Mouse (Mus musculus) cerebellum, adult 2 months (tissue): ENCODE measurements around the gene Gm2007. TPM values are rescaled to one million over a fixed set of nuclear protein-coding genes. Genes with fewer than 3 reads are reported as not detected.
"Not testable (repeated sequence)": the region's sequence is repeated elsewhere in the genome, so short reads cannot be mapped to it uniquely, and the experiment has no call there.

Experiments used
- DNase-seq, 2 experiments: peaks; one replicate each; pipeline ENCODE4 v3.0.0; 2021
- H3K27ac ChIP-seq: fragments of 200-500 bp; 2 replicates; pipeline ENCODE4 v1.5.1; 2012; ENCODE audit warnings: low read length, control low read depth, inconsistent platforms; ENCODE audit not compliant: insufficient read depth
- H3K27me3 ChIP-seq: fragments of 200-500 bp; 2 replicates; pipeline ENCODE4 v1.6.1; 2012; ENCODE audit warnings: inconsistent platforms, mild to moderate bottlenecking, low read length, moderate library complexity; ENCODE audit not compliant: control insufficient read depth, insufficient read depth
- H3K4me1 ChIP-seq: fragments of 200-500 bp; 2 replicates; pipeline ENCODE4 v1.6.1; 2011; ENCODE audit warnings: low read length; ENCODE audit not compliant: control insufficient read depth, insufficient read depth
- H3K4me3 ChIP-seq: fragments of 200-500 bp; replicated peaks from 2 replicates; pipeline ENCODE3; 2011; ENCODE audit warnings: mild to moderate bottlenecking, low read depth, low read length, control low read depth; ENCODE audit not compliant: insufficient read depth
- WGBS: fragments of 180-500 bp; shearing (Covaris S2); methylation state at CpG from one replicate; pipeline ENCODE4 v1.1.7; 2018; 5-methylcytosine and 5-hydroxymethylcytosine counted together
- polyA plus RNA-seq: library from polyadenylated mRNA; depleted of rRNA; stranded (reverse); fragments of >200 nt; gene quantifications from 2 replicates; pipeline ENCODE4 v1.2.3, GENCODE M21; 2012; rRNA removed

Gene Gm2007
- not detected in 2 replicates for polyA plus RNA-seq

DNA sequence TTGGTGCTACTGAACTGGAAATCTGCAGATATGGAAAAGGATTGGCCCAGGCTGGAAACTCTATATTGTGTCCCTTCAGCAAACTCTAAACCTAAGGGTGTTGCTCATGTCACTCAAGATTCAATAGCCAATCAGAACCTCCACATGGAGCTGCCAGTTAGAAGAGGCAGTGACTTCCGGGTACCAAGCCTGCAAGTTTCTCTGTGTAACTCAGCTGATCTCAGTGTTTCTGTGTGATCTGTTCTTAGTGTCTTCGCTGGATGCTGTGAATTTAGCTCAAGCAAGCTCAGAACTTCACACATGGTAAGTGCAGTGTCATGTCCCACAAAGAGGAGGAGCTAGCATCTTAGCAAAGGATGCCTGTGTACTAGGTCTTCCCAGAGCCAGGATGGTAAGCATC lies at the start of gene Gm2007:
Gm2007 (plus strand) TSS at position 301 of the 400 bp plus-strand sequence.
- not testable (repeated sequence) for H3K27me3 ChIP-seq, H3K27ac ChIP-seq, DNase-seq, H3K4me1 ChIP-seq, H3K4me3 ChIP-seq
- no CpG with 5 or more reads among the region's 2 CpGs for WGBS

DNA sequence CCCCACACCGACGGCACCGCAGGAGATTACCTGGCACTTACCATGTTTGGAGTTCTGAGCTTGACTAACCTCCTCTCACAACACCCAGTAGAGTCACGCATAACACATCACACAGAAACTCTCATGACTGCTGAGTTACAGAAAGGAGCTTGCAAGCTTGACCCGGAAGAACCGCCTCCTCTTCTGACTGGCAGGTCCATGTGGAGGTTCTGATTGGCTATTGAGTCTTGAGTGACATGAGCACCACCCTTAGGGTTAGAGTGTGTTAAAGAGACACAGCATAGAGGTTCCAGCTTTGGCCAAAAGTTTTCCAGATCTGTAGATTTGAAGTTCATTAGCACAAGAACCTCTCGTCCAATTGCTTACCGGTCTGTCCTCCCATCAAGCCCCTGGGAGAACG lies 37.8 kb upstream of the Gm2007 start, which contains the start of gene Zfp969:
Zfp969 (minus strand) TSS at position 101 of the 400 bp plus-strand sequence.
- not testable (repeated sequence) for DNase-seq, H3K4me1 ChIP-seq, H3K4me3 ChIP-seq, H3K27ac ChIP-seq, H3K27me3 ChIP-seq
- no CpG with 5 or more reads among the region's 9 CpGs for WGBS

DNA sequence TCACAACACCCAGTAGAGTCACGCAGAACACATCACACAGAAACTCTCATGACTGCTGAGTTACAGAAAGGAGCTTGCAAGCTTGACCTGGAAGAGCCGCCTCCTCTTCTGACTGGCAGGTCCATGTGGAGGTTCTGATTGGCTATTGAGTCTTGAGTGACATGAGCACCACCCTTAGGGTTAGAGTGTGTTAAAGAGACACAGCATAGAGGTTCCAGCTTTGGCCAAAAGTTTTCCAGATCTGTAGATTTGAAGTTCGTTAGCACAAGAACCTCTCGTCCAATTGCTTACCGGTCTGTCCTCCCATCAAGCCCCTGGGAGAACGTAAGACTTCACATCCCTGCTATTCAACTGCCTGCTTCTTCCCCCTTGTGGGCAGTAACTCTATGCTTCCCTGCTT lies 59.7 kb downstream of the Gm2007 start, which contains the start of gene Gm14288:
Gm14288 (minus strand) TSS at position 101 of the 400 bp plus-strand sequence.
- not testable (repeated sequence) for H3K4me3 ChIP-seq, H3K27me3 ChIP-seq, DNase-seq, H3K27ac ChIP-seq, H3K4me1 ChIP-seq
- WGBS = no CpG with 5 or more reads among the region's 6 CpGs

Other genes with a start within 250 kb of the Gm2007 start
- gene Gm11007, start 97.6 kb upstream of the Gm2007 start, polyA plus RNA-seq = not detected in 2 replicates
- gene Zfp969, start 37.9 kb upstream of the Gm2007 start, polyA plus RNA-seq = not detected in 2 replicates
- 11.1 and 11.3 TPM in 2 replicates for gene Gm14288, start 59.6 kb downstream of the Gm2007 start, polyA plus RNA-seq
- 6.6 and 6.8 TPM in 2 replicates for gene Gm6710, start 127.7 kb downstream of the Gm2007 start, polyA plus RNA-seq
- gene Zfp966, start 189.6 kb downstream of the Gm2007 start, polyA plus RNA-seq = 6.1 and 6.6 TPM in 2 replicates
- gene Gm2026, start 223.8 kb downstream of the Gm2007 start, polyA plus RNA-seq = 13.3 and 16.0 TPM in 2 replicates